Mouse (Mus musculus): ENCODE measurements at regions not wholly inside any gene's neighbourhood (a gene's known extent, or its start where the extent isn't known, plus 50 kb on each side); places are given as distances from the start of the nearest gene placed in this dataset.

- DNase-seq (ENCODE audit: extremely low spot score in 1 of 2, low spot score in 2 of 2), result no peak
- intact Hi-C loops (cut with DNase I), result no loop called here
Observed at GRCm38 (mm10) chr10:120726369-120726768, 172.5 kb downstream of the Msrb3 start.

DNA sequence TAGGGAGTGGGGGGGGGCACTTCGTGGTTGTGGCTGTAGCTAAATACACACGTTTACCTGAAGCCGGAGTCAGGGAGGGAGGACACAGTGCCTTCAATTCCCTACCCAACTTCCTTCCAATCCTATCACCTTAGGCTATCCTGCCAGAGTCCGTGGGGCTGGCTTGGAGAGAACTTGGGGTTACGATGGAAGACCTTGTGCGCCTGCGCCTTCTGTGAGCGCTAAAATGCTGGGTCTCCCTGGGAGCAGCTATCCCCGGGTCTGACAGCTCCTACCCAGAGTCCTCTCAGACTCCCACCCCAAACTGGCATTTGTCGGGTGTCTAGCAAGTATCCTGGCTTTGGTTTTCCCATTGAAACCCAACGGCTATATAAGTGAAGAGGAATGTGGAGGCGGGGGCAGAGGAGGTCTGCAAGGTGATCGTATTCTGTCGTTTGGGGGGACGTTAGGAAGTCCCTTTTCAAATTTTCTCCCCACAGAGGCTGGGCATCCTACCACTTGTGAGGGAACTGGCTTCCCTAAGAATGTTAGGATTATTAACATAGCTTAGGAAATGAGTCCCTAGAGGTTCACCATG is 176.9 kb downstream of the Msrb3 start:
- DNase-seq (ENCODE audit: extremely low spot score in 1 of 2, low spot score in 2 of 2), result no peak
- intact Hi-C loops (cut with DNase I), result no loop called here

GRCm38 (mm10) chr10:120720981-120721380 is 177.9 kb downstream of the Msrb3 start:
- DNase-seq (ENCODE audit: extremely low spot score in 1 of 2, low spot score in 2 of 2), result no peak

DNA sequence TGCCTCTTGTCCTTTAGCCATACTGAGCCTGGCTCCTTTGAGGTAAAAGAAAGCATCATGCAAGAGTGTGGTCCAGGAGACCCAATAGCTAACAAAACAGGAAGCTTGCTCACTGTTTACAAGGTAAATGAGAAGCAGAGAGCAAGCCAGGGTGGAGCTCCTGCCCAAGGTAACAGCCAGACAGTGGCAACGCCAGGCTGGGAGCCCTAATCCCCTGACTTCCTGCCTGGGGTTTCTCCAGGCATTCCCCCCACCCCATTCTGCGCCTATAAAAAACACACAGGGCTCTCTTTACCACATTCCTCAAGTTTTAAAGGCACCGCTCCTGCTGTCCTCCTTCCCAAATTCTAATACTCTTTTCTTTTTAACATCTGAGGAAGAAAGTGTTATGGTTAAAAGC is 178.8 kb downstream of the Msrb3 start:
- intact Hi-C loops (cut with DNase I), result no loop called here
- DNase-seq (ENCODE audit: extremely low spot score in 1 of 2, low spot score in 2 of 2), result no peak

More at GRCm38 (mm10) chr10:120720981-120721380, 177.9 kb downstream of the Msrb3 start:
- intact Hi-C loops (cut with DNase I), result no loop called here

- intact Hi-C loops (cut with DNase I), result no loop called here
- DNase-seq (ENCODE audit: extremely low spot score in 1 of 2, low spot score in 2 of 2), result peak in 1 of 2 experiments; percentile 23
Observed at GRCm38 (mm10) chr10:120717159-120717567, 181.7 kb downstream of the Msrb3 start.

GRCm38 (mm10) chr10:120716391-120716790 is 182.5 kb downstream of the Msrb3 start:
- intact Hi-C loops (cut with DNase I), result no loop called here

DNA sequence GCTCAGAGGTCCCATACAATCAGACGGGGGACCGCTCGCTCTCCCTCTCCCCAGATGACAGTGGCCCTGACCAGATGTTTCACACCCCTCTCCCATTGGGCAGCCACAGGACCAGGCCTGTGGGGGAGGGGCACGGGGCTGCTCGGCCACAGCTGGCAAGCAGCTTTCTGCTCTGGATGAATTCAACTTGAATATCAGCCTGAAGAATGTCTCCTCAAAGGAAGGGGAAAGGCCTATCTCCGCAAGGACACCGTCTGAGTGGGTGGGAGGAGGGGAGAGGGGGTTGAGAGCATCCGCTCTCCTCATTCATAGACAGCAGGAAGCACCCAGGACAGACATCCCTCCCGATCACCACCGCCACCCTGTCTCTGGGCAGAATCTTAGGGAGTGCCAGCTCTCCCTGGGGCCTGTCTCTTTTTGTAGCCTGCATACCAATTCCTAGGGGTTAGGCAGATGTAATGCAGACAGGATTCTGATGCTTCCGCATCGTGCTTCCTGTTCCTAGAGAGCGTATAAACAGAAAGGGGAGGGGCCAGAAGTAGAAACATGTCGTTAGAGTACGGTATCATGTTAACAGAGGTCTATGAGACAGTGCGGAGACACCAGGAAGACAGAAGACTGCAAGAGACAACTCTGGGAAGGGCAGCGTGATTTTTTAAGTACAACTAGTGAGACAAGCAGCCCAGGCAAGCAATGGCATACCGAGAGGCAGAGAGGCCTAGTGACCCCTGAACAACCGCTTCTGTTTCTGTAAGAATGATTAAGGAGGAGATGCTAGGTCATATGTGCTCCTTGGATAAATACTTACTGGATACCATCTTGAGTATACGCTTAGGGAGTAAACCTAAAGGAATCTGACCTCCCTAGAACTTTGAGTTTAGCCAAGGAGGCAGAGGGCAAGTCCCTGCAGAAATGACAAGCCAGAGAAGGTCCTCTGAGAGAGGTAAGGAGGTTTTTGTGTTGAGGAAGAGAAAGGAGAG is 190.8 kb downstream of the Msrb3 start:
- DNase-seq (ENCODE audit: extremely low spot score in 1 of 2, low spot score in 2 of 2), result peak in 1 of 2 experiments; percentile 32
- intact Hi-C loops (cut with DNase I), result loop anchor here (10.0 kb wide), 2 partner anchors 157 to 273 kb away; no protein-coding TSS in a partner anchor

More at GRCm38 (mm10) chr10:120716391-120716790, 182.5 kb downstream of the Msrb3 start:
- DNase-seq (ENCODE audit: extremely low spot score in 1 of 2, low spot score in 2 of 2), result no peak

DNA sequence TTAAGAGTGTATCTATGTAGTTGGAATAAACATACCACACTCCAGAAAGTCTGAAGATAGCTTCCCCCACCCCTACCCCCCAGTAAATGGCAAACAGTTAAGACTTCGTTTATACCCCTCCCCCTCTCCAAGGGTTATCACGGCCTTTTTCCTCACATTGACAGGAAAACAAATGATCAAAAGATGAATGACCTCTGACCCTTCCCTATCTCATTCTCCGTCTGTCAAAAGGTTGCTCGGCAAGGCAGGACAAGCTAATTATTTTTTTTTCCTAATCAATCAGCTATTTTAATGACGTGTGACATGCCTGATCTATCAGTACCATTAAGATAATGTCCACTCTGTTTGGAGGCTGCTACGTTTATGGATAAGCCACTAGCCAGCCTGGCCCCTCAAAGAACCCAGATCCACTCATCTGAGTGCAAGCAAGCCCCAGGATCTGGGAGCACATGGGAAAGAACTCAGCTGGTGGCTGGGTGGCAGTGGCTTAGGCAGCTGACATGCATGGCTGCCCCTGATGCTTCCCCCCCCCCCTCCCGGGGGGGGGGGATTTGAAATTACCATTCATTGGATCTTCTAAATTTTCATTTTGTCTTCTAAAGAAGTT is 192.1 kb downstream of the Msrb3 start:
- intact Hi-C loops (cut with DNase I), result loop anchor here (10.0 kb wide), 2 partner anchors 158 to 272 kb away; no protein-coding TSS in a partner anchor
- no peak for DNase-seq (ENCODE audit: extremely low spot score in 1 of 2, low spot score in 2 of 2)

GRCm38 (mm10) chr10:120701833-120702232 is 197.1 kb downstream of the Msrb3 start:
- intact Hi-C loops (cut with DNase I), result loop anchor here (5.0 to 10.0 kb wide), 3 partner anchors 163 to 445 kb away; no protein-coding TSS in a partner anchor

GRCm38 (mm10) chr10:120697275-120697856 is 201.5 kb downstream of the Msrb3 start:
- no peak for DNase-seq (ENCODE audit: extremely low spot score in 1 of 2, low spot score in 2 of 2)
- intact Hi-C loops (cut with DNase I), result no loop called here

More at GRCm38 (mm10) chr10:120701833-120702232, 197.1 kb downstream of the Msrb3 start:
- peak; percentile 63 to 77 for DNase-seq (ENCODE audit: extremely low spot score in 1 of 2, low spot score in 2 of 2)

DNA sequence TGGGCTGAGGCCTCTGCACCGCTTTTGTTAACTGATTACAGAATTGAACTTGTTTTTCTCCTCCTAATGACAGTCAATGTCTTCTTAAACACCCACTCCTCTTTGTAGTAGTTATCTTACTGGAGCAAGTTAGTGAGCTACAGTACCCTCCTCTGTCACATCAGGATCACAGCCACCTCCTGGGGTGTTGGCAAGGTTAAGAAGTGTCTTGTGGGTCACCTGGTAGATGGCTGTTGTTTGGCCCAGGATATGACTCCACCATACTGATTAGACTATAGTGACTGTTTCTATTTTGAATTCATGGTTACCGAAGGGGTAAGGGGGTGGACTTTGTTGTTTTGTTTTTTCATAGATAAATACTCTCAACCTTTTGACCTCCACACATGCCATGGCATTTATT is 202.4 kb downstream of the Msrb3 start:
- intact Hi-C loops (cut with DNase I), result no loop called here

DNA sequence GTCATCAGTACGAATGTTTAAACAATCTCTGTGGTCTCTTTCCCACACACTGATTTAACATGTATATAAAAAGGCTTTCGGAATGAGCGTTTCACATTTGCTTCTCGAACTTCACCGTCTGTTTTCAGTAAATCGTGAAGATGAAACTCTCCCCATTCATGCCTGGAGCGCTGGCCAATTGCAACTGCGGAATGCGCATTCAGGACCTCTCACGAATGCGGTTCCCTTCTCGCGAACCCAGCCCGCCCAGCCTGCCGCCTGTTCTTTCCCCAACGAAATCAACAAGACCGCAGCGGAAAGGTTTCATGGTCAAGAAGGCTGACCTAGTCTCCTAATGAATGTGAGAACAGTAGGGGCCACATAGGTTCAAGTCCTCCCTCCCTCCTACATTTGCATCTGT is 204.4 kb downstream of the Msrb3 start:
- intact Hi-C loops (cut with DNase I), result no loop called here

More for the DNA sequence above, 202.4 kb downstream of the Msrb3 start:
- DNase-seq (ENCODE audit: extremely low spot score in 1 of 2, low spot score in 2 of 2), result no peak

GRCm38 (mm10) chr10:120691451-120691850 is 207.4 kb downstream of the Msrb3 start:
- DNase-seq (ENCODE audit: extremely low spot score in 1 of 2, low spot score in 2 of 2), result peak in 1 of 2 experiments; percentile 77
- intact Hi-C loops (cut with DNase I), result no loop called here

More for the DNA sequence above, 204.4 kb downstream of the Msrb3 start:
- peak in 1 of 2 experiments; percentile 37 for DNase-seq (ENCODE audit: extremely low spot score in 1 of 2, low spot score in 2 of 2)

GRCm38 (mm10) chr10:120686123-120686522 is 209.9 kb upstream of the Hmga2 start:
- no peak for DNase-seq (ENCODE audit: extremely low spot score in 1 of 2, low spot score in 2 of 2)
- intact Hi-C loops (cut with DNase I), result no loop called here

- intact Hi-C loops (cut with DNase I), result no loop called here
- no peak for DNase-seq (ENCODE audit: extremely low spot score in 1 of 2, low spot score in 2 of 2)
Observed at GRCm38 (mm10) chr10:120682021-120682420, 205.8 kb upstream of the Hmga2 start.

GRCm38 (mm10) chr10:120679982-120680381 is 203.7 kb upstream of the Hmga2 start:
- intact Hi-C loops (cut with DNase I), result no loop called here
- DNase-seq (ENCODE audit: extremely low spot score in 1 of 2, low spot score in 2 of 2), result no peak

DNA sequence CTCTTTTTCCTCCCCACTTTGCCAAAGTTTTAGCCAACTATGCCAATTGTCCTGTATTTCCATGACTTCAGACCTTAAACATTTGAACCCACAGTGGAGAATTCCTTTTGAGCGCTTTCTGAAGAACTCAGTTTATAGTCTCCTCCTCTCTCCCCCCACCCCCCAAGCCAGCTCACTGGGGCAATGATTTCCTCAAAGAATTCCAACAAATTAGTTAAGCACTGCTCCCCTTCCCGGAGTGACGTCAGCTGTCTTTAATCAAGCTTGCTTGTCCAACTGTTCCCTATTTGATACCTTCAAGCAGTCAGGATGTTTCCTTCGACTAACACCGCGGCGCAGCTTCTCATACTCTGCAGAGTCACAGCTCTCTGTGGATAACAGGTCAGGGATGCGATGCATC is 202.0 kb upstream of the Hmga2 start:
- intact Hi-C loops (cut with DNase I), result no loop called here
- no peak for DNase-seq (ENCODE audit: extremely low spot score in 1 of 2, low spot score in 2 of 2)

- no peak for DNase-seq (ENCODE audit: extremely low spot score in 1 of 2, low spot score in 2 of 2)
- intact Hi-C loops (cut with DNase I), result no loop called here
Observed at GRCm38 (mm10) chr10:120675369-120675768, 199.1 kb upstream of the Hmga2 start.

All from left cerebral cortex, postnatal 10 days (tissue).